ENCODE assay signal across 17 mouse cellular contexts in genomic region chr17:34179019-34179418, GRCm38 (mm10). TPM values are rescaled to one million over a fixed set of nuclear protein-coding genes. Genes with fewer than 3 reads are reported as not detected.
DNase-seq lines count a peak whose midpoint lies in the region; TF ChIP-seq lines count a peak whose summit lies in the region.
"Had no signal": no experiment of that assay in that cellular context is flagged by ENCODE, and none has a peak within 500 bp of the region (broad histone marks: within the 10 kb centered on the region; RNA-seq: fewer than 3 reads in every experiment).

No protein-coding gene starts in this region.

- WGBS in embryonic facial prominence, embryonic 10.5 days = 63% methylated on average over 6 of the region's 6 CpGs

- no peak for DNase-seq in CH12.LX (ENCODE audit: extremely low read depth)
- no peak for DNase-seq in embryonic facial prominence, embryonic 10.5 days (ENCODE audit: low spot score)
- DNase-seq: adrenal gland, adult 2 months; adrenal gland, adult 8-10 months; adrenal gland, postnatal 10 days; adrenal gland, postnatal 14 days; adrenal gland, postnatal 25 days; adrenal gland, postnatal 36 days; B cell, adult 2 months; cerebellum, adult 11 months; cerebellum, adult 11-12 months; cerebellum, adult 18-20 months; cerebellum, adult 2 months; cerebellum, adult 8-10 months had no signal

- in situ Hi-C loops in CH12.LX (cut with MboI; ENCODE audit: low pct_ligation_motif_present, low pct_unique_long_range_greater_than_20kb, low sequenced_read_pairs) = loop anchor here (5.0 kb wide), 1 partner anchor 33 kb away; no protein-coding TSS in a partner anchor

- H3K79me2 ChIP-seq in CH12.LX (replicated peaks; ENCODE audit: control insufficient read depth, extremely low read depth, insufficient read depth, poor library complexity, severe bottlenecking) = peaks cover 13% of the 10 kb centered on the region

- peaks cover 20 to 31% of the 10 kb centered on the region in 2 experiments for H3K36me3 ChIP-seq in CH12.LX (replicated peaks in 1 of 2; ENCODE audit: control insufficient read depth in 1 of 2, insufficient read depth in 1 of 2, low read length in 1 of 2)
- no peaks in the 10 kb centered on the region for H3K36me3 ChIP-seq in embryonic facial prominence, embryonic 10.5 days (replicated peaks)
- H3K36me3 ChIP-seq: G1E had no signal

- H3K27me3 ChIP-seq in CH12.LX (replicated peaks) = no peaks in the 10 kb centered on the region
- H3K27me3 ChIP-seq in embryonic facial prominence, embryonic 10.5 days (replicated peaks; ENCODE audit: low read depth, poor library complexity, severe bottlenecking) = peaks cover 20% of the 10 kb centered on the region

- H3K4me2 ChIP-seq in CH12.LX (ENCODE audit: insufficient read depth, low read depth, poor library complexity, severe bottlenecking) = peak overlapping the region; percentile 51; the same call in 1 of the 2 replicates

- peak; percentile 52; the same call in 1 of the 2 replicates for TF ChIP-seq POLR2A in CH12.LX (IDR thresholded peaks at IDR 0.05; ENCODE audit: low read depth, low read length)

- H3K4me3 ChIP-seq in CH12.LX (replicated peaks in 1 of 3; ENCODE audit: low read depth in 2 of 3, low read length in 2 of 3, poor library complexity in 1 of 3) = peak overlapping the region in 1 of 3 experiments; percentile 4
- H3K4me3 ChIP-seq in embryonic facial prominence, embryonic 10.5 days = no peak overlapping the region

- dilution Hi-C loops in CH12.LX (cut with MboI; ENCODE audit: extremely low pct_ligation_motif_present, extremely low pct_unique_long_range_greater_than_20kb, low sequenced_read_pairs) = no loop called here

- H3K9me3 ChIP-seq in CH12.LX (replicated peaks; ENCODE audit: low read length) = peaks cover 4% of the 10 kb centered on the region
- peaks cover 14% of the 10 kb centered on the region; the same call in 1 of the 2 replicates for H3K9me3 ChIP-seq in embryonic facial prominence, embryonic 10.5 days

- H3K9ac ChIP-seq in CH12.LX (ENCODE audit: insufficient read depth, low read depth) = peak overlapping the region; percentile 43

- H3K27ac ChIP-seq in CH12.LX (ENCODE audit: insufficient read depth, low read depth) = peak overlapping the region; percentile 97
- H3K27ac ChIP-seq in embryonic facial prominence, embryonic 10.5 days (replicated peaks) = no peak overlapping the region

- TF ChIP-seq RAD21 in CH12.LX (IDR thresholded peaks at IDR 0.05; ENCODE audit: low read depth, low read length) = no peak

- peaks cover 17 to 54% of the 10 kb centered on the region in 2 experiments for H3K4me1 ChIP-seq in CH12.LX (ENCODE audit: control insufficient read depth in 1 of 2, insufficient read depth in 2 of 2)
- H3K4me1 ChIP-seq in embryonic facial prominence, embryonic 10.5 days = no peaks in the 10 kb centered on the region

- TF ChIP-seq CTCF in CH12.LX (conservative IDR thresholded peaks at IDR 0.05 in 1 of 2, IDR thresholded peaks at IDR 0.05 in 1 of 2; ENCODE audit: low read depth in 2 of 2, low read length in 2 of 2) = no peak

- TF ChIP-seq EP300 in CH12.LX (IDR thresholded peaks at IDR 0.05; ENCODE audit: low read length) = no peak

TF ChIP-seq in CH12.LX, 34 proteins besides CTCF, POLR2A, EP300 and RAD21:
- TF ChIP-seq TBP (conservative IDR thresholded peaks at IDR 0.05; ENCODE audit: low read depth, low read length) = 0 out of 2 replicates have a peak, but pooled peaks have one; percentile 51
- 0 out of 2 replicates have a peak, but pooled peaks have one; percentile 12 for TF ChIP-seq ETS1 (conservative IDR thresholded peaks at IDR 0.05; ENCODE audit: low read depth, low read length)
- no peak for TF ChIP-seq HCFC1 (IDR thresholded peaks at IDR 0.05; ENCODE audit: low read depth, low read length)
- TF ChIP-seq SIN3A (IDR thresholded peaks at IDR 0.05; ENCODE audit: low read length) = no peak

RNA-seq across cellular contexts. Expression of gene Tap1, which starts 8.3 kb away (rescaled TPM):
- 164 and 184 TPM in 2 replicates for total RNA-seq in CH12.LX (2012; rRNA removed)
- total RNA-seq in CH12.LX (2014; rRNA removed) = 90.1 and 102 TPM in 2 replicates
- polyA plus RNA-seq in CH12.LX (2012; ENCODE audit: insufficient read length, low read depth) = 157 and 161 TPM in 2 replicates
- 2.8 and 2.9 TPM in 2 replicates for polyA plus RNA-seq in embryonic facial prominence, embryonic 10.5 days (2016; fragmentation: Nextera tagmentation; extraction: Ambion mirVana)

RNA-seq across cellular contexts. Expression of gene Psmb9, which starts 8.5 kb away (rescaled TPM):
- total RNA-seq in CH12.LX (2012; rRNA removed) = 435 and 547 TPM in 2 replicates
- total RNA-seq in CH12.LX (2014; rRNA removed) = 156 and 159 TPM in 2 replicates
- polyA plus RNA-seq in CH12.LX (2012; ENCODE audit: insufficient read length, low read depth) = 192 and 196 TPM in 2 replicates
- polyA plus RNA-seq in embryonic facial prominence, embryonic 10.5 days (2016; fragmentation: Nextera tagmentation; extraction: Ambion mirVana) = 0.57 and 0.93 TPM in 2 replicates

RNA-seq across cellular contexts. Expression of gene Psmb8, which starts 18.5 kb away (rescaled TPM):
- 989 and 1,092 TPM in 2 replicates for total RNA-seq in CH12.LX (2012; rRNA removed)
- 846 and 857 TPM in 2 replicates for total RNA-seq in CH12.LX (2014; rRNA removed)
- 652 and 654 TPM in 2 replicates for polyA plus RNA-seq in CH12.LX (2012; ENCODE audit: insufficient read length, low read depth)
- 1.3 and 1.7 TPM in 2 replicates for polyA plus RNA-seq in embryonic facial prominence, embryonic 10.5 days (2016; fragmentation: Nextera tagmentation; extraction: Ambion mirVana)

RNA-seq across cellular contexts. Expression of gene Tap2, which starts 24.3 kb away (rescaled TPM):
- total RNA-seq in CH12.LX (2012; rRNA removed) (110 and 116 TPM in 2 replicates), CH12.LX (2014; rRNA removed) (54.8 and 62.2 TPM in 2 replicates)
- polyA plus RNA-seq in CH12.LX (2012; ENCODE audit: insufficient read length, low read depth) = 121 and 124 TPM in 2 replicates
- 0.56 and 1.1 TPM in 2 replicates for polyA plus RNA-seq in embryonic facial prominence, embryonic 10.5 days (2016; fragmentation: Nextera tagmentation; extraction: Ambion mirVana)

RNA-seq across cellular contexts. Expression of gene H2-DMb1, which starts 26.1 kb away (rescaled TPM):
- total RNA-seq in CH12.LX (2012; rRNA removed) (60.7 and 67.0 TPM in 2 replicates), CH12.LX (2014; rRNA removed) (77.4 and 102 TPM in 2 replicates)
- polyA plus RNA-seq in CH12.LX (2012; ENCODE audit: insufficient read length, low read depth) = 147 and 149 TPM in 2 replicates
- polyA plus RNA-seq in embryonic facial prominence, embryonic 10.5 days (2016; fragmentation: Nextera tagmentation; extraction: Ambion mirVana) = 0.52 and 0.55 TPM in 2 replicates
- total RNA-seq: MEL had no signal
- polyA plus RNA-seq: C2C12 had no signal

Comparison
In these comparisons a context has a peak if more than half of its experiments do, and no peak if none do; other contexts are left out.
1. RNA of gene Tap1, which starts 8.3 kb away (polyA plus RNA-seq): 157 to 161 TPM in CH12.LX; 2.8 to 2.9 TPM in embryonic facial prominence, embryonic 10.5 days; every median in the first group is over 10 times any median in the second.
2. RNA of gene Psmb9, which starts 8.5 kb away (polyA plus RNA-seq): 192 to 196 TPM in CH12.LX; 0.57 to 0.93 TPM in embryonic facial prominence, embryonic 10.5 days; every median in the first group is over 10 times any median in the second.
3. RNA of gene Psmb8, which starts 18.5 kb away (polyA plus RNA-seq): 652 to 654 TPM in CH12.LX; 1.3 to 1.7 TPM in embryonic facial prominence, embryonic 10.5 days; every median in the first group is over 100 times any median in the second.